Mouse (Mus musculus) cerebellum, postnatal 25 days (tissue): Measurements from ENCODE around the gene Zfp459.
"Not testable (repeated sequence)": the region's sequence is repeated elsewhere in the genome, so short reads cannot be mapped to it uniquely, and the experiment has no call there.

Source experiments
- DNase-seq, 2 experiments: peaks; one replicate each; pipeline ENCODE4 v3.0.0; 2021; ENCODE audit warnings: mixed read lengths in 2 of 2

The Zfp459 gene

DNA sequence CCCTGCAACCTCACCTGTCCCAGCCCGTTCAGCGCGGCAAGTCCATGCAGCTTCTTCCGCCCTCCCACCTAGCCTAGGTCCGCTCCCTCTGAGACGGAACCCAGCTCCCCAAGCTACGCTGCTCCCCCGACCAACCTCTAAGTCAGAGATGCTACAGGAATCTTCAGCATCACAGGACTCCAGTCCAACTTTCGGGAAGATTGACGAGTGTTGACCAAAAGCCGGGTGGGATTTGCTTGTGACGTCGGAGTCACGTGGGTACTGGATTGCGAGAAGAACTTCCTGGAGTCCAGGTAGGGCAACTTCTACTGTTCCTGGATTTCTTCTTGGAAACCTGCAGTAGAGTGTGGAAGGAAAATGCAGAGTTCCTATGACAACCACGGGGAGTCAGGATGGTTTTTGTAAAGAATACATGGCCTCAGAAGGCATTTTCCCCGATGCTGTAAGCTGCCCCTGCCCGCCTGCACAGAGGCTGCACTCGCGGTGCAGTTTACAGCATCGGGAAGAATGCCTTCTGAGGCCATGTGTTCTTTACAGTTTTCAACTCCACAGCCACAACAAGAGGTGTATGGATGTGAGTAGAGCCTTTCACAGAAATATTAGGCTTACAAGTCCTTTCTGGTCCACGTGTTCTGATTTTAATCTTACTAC is at the start of gene Zfp459:
TSS of gene Zfp459 (minus strand) at position 212 of the 651 bp plus-strand sequence.
- peak; percentile 48 to 58 for DNase-seq

DNA sequence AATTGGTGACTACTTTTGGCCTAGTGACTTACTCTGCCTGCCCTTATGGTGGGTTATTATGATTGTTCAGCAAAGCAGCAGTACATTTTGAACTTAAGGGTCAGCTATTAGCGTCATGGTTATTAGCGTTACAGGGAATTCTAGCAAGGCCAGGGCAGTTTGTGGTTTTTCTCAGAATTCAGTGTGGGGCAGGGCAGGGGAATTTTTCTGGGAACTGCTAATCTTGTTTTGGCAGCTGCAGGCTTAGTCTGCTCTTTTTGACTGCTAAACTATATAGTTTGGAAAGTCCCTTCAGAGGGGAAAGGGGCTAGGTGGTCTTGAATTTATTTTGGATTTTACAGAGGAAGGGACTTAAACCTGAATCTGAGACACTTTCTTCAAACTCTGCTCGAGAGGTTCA is 48.1 kb upstream of the Zfp459 start:
- DNase-seq, result no peak

DNA sequence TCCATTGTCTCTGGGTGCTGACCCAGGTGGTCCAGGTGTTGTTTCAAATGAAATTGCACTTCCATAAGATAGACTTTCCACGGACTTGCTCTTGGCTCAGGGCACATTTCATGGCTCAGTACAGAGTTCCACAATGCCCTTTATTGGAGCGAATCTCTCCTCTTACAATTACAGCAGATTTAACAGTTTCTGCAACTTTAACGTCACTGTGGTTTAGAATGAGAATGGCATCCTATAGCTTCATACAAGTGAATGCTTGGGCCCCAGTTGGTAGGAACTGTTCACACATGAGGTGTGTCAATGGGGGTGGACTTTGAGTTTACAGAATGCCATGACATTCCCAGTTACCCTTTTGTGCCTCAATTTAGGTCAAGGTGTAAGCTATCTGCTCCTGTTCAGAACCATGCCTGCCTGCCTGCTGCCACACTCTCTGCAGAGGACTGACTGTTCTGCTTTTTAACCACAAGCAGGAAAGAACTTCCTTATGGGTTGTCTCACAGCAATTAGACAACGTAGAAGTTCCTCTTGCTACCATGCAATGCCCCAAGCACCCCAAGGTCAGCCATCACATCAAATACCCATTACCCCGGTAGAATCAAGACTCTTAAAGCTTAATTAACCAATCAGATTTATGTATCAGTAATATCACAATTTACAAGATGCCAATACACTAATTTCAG is 42.4 kb upstream of the Zfp459 start:
- not testable (repeated sequence) for DNase-seq

DNA sequence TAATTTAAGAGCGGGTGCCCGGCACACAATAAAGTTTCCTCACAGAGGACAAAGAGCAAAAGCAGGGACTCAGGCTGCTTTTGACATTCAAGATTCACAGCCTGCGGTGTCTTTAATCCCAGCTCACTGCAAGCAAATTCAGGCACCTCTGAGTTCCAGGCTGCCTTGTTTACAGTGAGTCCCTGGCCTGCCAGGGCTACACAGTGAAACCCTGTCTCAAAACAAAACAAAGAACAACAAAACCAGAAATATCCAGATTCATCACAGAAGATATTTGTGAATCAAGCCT is 30.7 kb upstream of the Zfp459 start:
- peak in 1 of 2 experiments; percentile 14 for DNase-seq

DNA sequence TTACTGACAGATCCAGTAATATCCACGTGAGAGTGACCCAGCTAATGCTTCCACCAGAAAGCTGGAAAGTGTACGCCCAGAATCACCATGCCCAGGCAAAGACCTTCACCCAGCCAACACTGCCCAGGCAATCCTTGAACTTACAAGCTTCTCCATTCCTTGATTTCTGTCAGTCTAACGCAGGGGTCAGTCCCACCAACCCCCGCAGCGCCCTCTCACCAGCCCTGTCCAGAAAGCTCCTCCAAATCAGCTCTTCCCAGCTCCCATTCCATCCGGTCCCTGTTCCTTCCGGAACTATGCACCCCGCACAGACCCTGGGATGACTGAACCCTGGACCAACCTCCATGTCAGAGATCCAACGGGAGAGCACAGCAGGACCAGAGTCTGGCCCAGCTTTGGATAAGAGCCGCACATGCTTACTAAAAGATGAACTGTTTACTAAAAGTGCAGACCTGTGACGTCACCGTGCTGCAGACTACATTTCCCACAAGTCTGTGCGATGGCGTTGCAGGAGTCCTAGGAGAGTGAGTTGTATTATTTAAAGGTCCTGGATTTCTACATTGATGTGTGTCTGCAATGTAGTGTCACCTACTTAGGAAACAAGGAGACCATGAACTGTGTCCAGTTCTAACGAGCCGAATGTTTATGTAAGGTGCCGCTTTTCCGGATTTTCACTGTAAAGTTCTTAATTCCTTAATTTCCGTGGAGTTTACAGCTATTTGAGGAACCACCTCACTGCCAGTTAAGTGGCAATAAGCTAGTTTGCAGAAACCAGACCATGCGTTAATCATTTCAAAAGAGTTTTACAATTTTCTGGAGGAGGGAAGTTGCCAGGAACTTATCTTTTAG is 30.2 kb upstream of the Zfp459 start, which contains the start of gene Zfp874a:
TSS of gene Zfp874a (minus strand) at position 453 of the 849 bp plus-strand sequence.
- DNase-seq, result peak; percentile 90 to 93

DNA sequence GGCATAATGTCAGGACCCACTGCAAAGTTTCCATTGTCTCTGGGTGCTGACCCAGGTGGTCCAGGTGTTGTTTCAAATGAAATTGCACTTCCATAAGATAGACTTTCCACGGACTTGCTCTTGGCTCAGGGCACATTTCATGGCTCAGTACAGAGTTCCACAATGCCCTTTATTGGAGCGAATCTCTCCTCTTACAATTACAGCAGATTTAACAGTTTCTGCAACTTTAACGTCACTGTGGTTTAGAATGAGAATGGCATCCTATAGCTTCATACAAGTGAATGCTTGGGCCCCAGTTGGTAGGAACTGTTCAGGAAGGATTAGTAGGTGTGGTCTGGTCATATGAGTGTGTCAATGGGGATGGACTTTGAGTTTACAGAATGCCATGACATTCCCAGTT is 15.9 kb upstream of the Zfp459 start:
- DNase-seq, result not testable (repeated sequence)

DNA sequence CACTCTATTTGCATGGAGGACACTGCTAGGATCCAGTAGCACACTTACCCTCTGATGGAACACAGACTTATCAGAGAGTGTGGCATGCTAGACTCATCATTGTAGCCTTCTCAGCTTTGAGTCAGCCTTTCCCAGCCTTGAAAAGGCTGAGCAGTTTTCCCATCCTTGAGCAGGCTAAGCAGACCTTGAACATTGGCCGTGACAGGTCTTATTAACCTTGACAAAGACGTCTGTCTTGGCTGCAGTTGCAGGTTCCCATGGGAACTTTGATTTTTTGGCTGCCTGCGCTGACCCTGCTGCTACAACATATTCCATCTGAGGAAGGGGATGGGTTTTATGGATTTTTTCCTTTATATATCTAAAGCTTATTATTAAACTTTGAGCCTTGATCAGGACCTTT is 6.9 kb upstream of the Zfp459 start:
- DNase-seq, result no peak

DNA sequence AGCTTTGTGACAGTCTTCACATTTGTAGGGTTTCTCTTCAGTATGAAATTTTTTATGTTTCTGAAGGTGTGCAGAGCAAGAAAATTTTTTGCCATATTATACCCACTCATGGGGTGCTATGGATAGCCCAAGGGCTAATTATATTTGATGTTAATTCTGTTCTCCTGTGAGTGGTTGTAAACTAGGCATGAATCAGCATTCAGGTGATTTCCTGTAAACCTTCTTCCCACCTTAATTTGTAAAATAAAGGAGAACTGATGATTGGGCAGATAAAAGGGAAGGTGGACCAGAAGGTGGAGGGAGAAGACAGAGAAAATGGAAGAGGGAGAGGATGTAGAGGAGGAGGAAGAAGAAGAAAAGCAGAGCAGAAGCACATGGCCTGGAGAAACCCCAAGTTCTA is 4.5 kb upstream of the Zfp459 start:
- not testable (repeated sequence) for DNase-seq

DNA sequence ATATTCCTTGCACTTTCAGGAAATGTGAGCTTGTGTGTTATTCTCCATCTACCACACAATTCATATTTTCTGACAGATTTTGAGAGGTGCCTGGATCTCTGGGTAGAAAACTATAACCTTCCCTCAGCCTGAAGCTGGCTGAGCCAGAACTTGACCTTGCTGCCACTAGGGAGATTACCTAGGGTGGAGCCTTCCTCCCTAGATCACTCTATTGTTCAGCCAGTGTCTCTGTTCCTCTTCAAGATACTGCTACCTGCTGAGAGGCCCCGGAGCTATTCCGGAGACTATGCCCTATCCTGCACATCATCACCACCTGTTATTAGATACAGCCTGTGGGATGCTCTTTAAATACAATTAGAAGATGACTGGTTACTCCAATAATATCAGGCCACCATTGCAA is 1.3 kb upstream of the Zfp459 start:
- DNase-seq, result not testable (repeated sequence)

DNA sequence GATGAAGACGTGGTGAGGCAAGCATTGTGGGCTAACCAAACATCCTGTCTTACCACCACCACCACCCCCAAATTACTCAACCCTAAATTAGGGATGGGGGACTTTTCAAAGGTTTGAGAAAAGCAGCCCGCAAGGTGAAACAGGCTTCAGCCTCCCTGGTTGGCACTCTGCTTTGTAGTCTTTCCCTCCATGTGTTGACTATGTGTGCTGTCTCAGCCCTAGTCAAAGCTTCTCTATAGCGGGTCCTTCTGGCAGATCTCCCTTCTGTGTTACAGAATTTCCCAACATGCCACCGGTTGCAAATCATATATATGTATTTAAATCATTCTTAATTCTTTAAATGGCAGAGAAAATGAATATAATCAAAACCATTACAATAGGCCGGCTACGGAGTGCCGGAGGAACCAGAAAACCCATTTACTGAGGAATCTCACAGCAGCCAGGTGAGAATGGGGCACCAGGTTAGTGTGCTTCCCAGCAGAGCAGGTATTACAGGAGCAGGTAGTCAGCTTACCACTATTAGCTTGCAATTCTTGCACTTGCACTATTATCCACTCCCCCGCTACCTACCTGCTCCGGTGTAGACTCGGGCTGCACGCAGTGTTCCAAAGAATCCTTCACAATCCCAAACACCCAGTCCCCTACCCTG is 536 bp downstream of the Zfp459 start:
- DNase-seq, result no peak

DNA sequence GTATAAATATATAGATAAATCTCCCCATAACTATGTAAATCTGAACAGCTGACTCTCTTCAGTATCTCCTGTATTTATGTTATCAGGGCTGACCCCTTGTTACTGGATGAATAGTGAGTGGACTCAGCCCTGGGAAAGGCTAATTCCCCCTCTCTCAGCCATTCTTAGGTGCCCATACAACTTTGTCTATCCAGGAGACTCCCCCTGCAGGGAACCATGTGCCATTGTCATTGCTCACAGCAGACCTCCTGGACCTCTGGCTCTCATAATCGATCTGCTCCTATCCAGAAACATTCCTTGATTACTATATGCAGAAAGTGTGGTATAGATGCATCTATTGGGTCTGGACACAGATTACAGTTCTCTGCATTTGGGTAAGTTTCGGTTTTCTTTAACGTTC is 4.4 kb downstream of the Zfp459 start:
- no peak for DNase-seq

DNA sequence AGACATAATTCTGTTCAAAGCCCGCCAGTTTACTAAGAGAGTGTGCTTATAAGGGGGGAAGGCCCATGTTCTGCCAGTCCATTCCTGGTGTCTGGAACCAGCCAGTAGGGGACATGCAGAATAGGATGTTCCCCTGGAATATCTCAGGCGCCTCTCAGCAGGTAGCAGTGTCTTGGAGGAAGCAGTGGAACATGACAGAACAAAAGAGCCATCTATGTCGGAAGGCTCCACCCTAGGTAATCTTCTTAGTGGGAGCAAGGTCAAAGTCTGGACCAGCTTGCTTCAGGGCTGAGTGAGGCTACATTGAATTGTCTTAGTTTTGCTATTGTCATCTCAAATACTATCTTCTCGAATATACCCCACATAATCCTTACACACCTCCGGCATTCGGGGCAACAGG is 5.5 kb downstream of the Zfp459 start:
- DNase-seq, result no peak

DNA sequence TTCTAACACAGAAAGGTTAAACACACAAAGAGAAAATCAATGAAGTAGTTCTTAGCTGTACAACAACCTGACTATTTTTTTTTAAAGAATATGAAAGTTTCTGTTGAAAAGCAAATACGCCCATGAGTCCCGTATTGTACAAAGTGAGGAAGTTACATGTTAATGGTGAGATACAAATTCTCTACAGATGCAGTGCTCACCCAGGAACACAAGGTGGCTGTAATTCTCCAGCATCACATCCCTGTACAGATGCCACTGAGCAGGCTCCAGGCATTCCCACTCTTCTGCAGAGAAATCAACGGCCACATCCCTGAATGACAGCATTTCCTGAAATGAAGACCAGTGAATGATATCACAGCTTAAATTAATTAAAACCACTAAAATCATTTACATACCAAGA is 7.6 kb downstream of the Zfp459 start:
- not testable (repeated sequence) for DNase-seq

DNA sequence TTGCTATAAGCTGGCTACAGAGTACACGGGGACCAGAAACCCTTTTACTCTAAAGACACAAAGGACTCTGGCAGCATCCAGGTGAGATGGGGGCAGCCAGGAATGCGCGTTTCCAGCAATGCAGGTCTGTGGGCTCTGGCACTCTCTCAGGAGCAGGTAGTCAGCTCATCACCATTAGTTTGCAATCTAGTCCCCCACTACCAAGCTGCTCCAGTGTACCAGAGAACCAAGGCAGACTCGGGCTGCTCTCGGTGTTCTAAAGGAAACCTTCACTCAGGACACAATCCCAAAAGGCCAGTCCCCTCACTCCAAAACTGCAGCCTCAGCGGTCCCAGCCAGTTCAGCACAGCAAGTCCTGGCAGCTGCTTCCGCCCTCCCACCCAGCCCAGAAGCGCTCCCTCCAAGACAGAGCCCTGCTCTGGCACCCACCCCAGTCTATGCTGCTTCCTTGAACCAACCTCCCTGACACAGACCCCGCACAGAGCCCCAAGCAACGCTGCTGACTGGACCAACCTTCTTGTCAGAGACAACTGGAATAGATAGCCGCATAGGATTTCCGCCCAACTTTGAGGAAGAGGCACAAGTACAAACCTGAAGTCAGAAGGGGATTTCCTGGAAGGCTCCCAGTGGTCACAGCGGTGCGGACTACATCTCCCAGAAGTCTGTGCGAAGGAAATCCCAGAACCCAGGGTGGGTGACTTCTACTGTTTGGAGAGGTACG is 21.9 kb downstream of the Zfp459 start, which contains the start of gene Zfp429:
TSS of gene Zfp429 (minus strand) at position 637 of the 721 bp plus-strand sequence.
- peak; percentile 67 to 75 for DNase-seq

DNA sequence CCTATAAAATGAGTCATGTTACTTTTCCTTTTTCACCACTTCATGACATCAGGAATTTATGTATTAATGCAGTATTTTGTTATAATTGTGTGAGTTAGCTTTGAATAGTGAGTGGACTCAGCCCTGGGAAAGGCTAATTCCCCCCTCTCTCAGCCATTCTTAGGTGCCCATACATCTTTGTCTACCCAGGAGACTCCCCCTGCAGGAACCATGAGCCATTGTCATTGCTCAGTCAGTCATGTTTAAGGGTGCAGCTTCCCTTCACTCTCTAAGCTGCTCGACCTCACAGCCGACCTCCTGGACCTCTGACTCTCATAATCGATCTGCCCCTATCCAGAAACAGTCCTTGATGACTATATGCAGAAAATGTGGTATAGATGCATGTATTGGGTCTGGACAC is 45.0 kb downstream of the Zfp459 start:
- DNase-seq, result not testable (repeated sequence)

DNA sequence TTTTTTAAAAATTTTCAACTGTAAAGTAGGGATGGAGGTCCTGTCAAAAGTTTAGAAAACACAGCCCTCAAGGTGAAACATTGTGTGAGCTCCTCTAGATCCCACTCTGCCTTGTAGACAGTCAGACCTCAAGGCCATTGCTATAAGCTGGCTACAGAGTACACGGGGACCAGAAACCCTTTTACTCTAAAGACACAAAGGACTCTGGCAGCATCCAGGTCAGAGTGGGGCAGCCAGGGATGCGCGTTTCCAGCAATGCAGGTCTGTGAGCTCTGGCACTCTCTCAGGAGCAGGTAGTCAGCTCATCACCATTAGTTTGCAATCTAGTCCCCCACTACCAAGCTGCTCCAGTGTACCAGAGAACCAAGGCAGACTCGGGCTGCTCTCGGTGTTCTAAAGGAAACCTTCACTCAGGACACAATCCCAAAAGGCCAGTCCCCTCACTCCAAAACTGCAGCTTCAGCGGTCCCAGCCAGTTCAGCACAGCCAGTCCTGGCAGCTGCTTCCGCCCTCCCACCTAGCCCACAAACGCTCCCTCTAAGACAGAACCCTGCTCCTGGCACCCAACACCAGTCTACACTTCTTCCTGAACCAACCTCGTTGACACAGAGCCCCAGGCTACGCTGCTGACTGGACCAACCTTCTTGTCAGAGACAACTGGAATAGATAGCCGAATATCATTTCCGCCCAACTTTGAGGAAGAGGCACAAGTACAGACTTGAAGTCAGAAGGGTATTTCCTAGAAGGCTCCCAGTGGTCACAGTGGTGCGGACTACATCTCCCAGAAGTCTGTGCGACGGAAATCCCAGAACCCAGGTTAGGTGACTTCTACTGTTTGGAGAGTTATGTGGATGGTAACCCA is 45.9 kb downstream of the Zfp459 start, which contains the start of the genes Gm28041 and Zfp456:
TSS of gene Gm28041 (minus strand) at position 684 of the 862 bp plus-strand sequence.
TSS of gene Zfp456 (minus strand) at position 761 of the 862 bp plus-strand sequence.
- DNase-seq, result peak; percentile 46 to 66

DNA sequence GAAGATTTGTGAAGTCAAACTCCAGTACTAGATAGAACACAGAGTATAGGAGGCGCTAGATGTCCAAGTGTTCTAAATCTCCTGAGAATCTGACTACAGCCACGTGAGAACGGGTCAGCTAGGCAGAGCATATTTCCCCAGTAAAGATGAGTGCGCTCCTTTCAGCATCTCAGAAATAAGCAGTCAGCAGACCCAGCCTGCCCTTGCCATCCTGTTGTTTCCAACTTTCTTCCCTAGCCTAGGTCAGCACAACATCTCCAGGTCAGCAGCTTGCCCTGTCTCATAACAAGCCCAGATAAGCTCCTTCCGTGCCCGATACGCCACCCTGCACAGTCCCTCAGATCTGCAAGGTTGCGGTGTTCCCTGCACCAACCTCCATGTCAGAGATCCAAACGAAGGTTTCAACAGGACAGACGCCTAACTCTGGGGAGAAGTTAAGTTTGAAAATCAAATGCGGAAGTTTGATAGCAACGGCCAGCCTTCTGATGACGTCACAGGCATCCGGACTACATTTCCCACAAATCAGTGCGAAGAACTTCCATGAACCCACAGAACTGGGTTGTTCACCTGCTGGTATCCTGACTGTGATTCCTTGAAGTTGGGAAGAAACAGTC is 61.0 kb downstream of the Zfp459 start, which contains the start of the genes Gm28044 and Zfp953:
TSS of gene Gm28044 (minus strand) at position 406 of the 614 bp plus-strand sequence.
TSS of gene Zfp953 (minus strand) at position 475 of the 614 bp plus-strand sequence.
- peak; percentile 88 to 91 for DNase-seq
